Mouse (Mus musculus) retina, postnatal 1 day (tissue): ENCODE data around the gene Timm50.

Experiments
- DNase-seq: peaks from one replicate; pipeline ENCODE4 v3.0.0-alpha.2; 2012

Gene Timm50

DNA sequence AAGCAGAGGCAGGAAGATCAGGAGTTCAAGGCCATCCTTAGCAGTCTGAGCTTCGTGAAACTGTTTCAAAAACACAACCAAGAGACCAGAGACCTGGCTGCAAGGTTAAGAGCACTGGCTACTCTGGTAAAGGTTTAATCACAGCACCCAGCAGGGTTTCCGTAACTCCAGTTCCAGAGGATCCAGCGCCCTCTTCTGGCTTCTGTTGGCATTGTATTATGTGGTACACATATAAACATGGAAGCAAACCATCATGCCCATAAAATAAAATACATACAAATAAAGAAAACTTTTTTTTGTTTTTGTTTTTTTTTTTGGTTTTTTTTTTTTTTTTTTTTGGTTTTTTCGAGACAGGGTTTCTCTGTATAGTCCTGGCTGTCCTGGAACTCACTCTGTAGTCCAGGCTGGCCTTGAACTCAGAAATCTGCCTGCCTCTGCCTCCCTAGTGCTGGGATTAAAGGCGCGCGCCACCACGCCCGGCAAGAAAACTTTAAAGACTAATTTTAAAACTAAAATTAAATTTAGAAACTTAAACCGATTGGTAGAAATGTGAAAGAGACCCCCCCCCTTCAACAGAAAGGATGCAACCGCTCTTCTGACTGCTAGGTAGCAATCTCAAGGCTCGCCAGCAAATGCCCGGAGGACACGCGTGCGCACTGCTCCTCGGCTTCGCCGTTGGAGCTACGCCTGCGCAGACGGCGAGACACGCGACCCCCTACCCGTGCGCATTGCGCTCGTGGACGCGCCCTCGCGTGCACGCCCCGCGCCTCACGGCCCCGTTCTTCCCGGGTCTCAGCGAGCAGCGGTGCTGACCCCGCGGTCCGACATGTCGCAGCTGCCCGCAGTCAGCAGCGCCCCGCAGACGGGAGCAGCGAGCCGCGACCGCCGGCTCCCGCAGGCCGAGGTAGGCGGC, 44.5 kb downstream of the Timm50 start, which contains the start of gene Eid2:
Gene Eid2, plus strand, starts transcription at position 753 of the 913 bp plus-strand sequence.
- peak; percentile 94 for DNase-seq

DNA sequence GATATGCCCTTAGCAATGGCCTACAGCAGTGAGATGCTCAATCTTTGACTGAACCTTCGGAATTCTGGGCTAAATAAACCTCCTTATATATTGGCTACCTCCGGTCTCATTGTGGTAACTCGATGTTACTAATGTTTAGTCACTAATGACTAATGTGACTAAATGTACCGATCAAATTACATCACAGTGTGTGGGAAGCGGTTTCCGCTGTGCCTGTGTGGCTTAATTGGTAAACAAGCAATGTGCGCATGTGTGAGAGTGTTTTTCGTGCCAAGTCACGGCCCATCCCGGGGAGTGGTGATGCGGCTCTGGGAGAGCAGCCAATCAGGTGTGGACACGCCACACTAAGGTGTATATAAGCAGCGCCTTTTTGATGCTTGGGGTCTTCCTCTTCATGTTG, 46.5 kb downstream of the Timm50 start:
- no peak for DNase-seq

DNA sequence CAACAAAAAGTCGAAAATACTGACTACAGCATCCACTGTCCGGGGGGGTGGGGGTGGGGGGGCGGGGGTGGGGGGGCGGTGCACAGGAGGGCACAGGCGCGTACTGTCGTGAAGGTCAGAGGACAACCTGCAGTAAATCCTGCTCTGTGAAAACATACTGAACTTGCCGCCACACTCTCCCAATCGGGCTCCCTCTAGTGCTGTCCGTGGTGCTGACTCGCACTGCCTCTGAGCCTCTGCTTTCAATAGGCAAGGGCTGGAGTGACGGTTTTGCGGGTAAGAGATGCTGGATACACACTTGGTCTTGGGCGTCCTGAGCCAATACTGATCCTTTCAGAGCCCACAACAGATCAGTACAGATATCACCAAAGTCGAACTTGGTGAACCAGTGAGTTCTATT, 48.1 kb downstream of the Timm50 start:
- peak; percentile 82 for DNase-seq

DNA sequence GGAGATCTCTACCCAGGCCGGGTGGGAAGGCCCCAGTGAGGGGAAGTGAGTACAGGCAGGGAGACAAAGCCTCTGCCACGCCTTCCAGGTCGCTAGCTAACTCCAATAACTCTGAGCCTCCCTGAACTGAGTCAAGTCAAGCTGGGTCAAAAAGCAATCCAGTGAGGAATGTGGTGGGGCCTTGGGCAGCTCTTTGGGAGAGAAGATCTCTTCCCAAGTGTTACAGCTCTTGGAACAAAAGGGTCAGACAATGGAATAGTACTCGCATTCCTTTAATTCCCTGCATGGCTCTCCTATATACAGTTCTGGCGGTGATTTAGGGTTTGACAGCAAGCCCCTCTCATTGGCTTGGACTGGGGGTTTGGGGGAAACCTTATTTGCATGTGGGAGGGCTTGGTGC, 49.0 kb downstream of the Timm50 start:
- no peak for DNase-seq
